Mouse (Mus musculus) kidney, adult 2 months (tissue): ENCODE data around the gene Elk3.

Source experiments
- CTCF ChIP-seq: fragments of 200-500 bp; conservative IDR thresholded peaks from 2 replicates; pipeline ENCODE4 v1.5.1; 2011; ENCODE audit warnings: low read depth, mild to moderate bottlenecking, control low read depth, low read length, moderate library complexity, mixed read lengths; ENCODE audit not compliant: insufficient read depth, insufficient read length
- POLR2A ChIP-seq: fragments of 200-500 bp; IDR thresholded peaks from one replicate; pipeline ENCODE4 v1.6.1; 2011; ENCODE audit warnings: low read depth, low read length, control low read depth

DNA sequence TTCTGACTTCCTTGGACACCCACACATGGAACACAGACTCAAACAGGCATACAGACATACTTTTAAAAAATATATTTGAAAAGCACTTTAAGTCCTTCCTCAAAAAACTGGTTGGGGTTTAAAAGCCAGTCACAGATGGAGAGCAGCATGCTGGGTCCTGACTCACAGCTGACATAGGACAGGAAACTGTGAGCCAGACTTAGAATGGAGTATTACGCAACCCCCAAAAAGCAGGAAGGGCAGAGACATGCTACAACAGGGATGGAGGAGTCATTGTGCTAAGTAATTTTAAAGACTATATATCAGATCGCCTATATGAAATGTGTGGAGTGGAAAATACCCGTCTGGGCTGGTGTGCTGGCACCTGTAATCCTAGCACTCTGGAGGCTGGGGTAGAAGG is 42.6 kb downstream of the Elk3 start:
- TF ChIP-seq CTCF (no peak), POLR2A (no peak)
